Mouse (Mus musculus) large intestine, adult 2 months (tissue): Measurements from ENCODE around the gene Siah1a. TPM values are rescaled to one million over a fixed set of nuclear protein-coding genes. Genes with fewer than 3 reads are reported as not detected.
A peak's percentile ranks its signal among the peaks of the same experiment; 100 is the strongest.

Experiments
- DNase-seq: peaks from one replicate; pipeline ENCODE4 v3.0.0-alpha.2; 2012; ENCODE audit warnings: low read depth, low spot score
- WGBS: fragments of 180-500 bp; shearing (Covaris S2); methylation state at CpG from one replicate; pipeline ENCODE4 v1.1.7; 2018; 5-methylcytosine and 5-hydroxymethylcytosine counted together
- polyA plus RNA-seq: library from polyadenylated mRNA; depleted of rRNA; stranded (reverse); fragments of >200 nt; gene quantifications from 2 replicates; pipeline ENCODE4 v1.2.3, GENCODE M21; 2012; rRNA removed

Siah1a gene
- 14.5 and 18.2 TPM in 2 replicates for polyA plus RNA-seq

GRCm38 (mm10) chr8:86745221-86745934, at the start of gene Siah1a, which contains the start of gene Gm10638:
Gene Siah1a (minus strand): TSS chr8:86745934.
Gene Gm10638 (plus strand): TSS chr8:86745699.
- no peak for DNase-seq
- 1% methylated on average over 79 of the region's 88 CpGs for WGBS

- 72% methylated on average over 6 of the region's 6 CpGs for WGBS
- DNase-seq: no peak
Observed at GRCm38 (mm10) chr8:86794716-86795115, 49.0 kb upstream of the Siah1a start.

- 55% methylated on average over 6 of the region's 6 CpGs for WGBS
Observed at GRCm38 (mm10) chr8:86791542-86791941, 45.8 kb upstream of the Siah1a start.

GRCm38 (mm10) chr8:86789576-86789975, 43.8 kb upstream of the Siah1a start:
- 48% methylated on average over 1 of the region's 1 CpGs for WGBS
- no peak for DNase-seq

More at GRCm38 (mm10) chr8:86791542-86791941, 45.8 kb upstream of the Siah1a start:
- DNase-seq: no peak

- WGBS: 64% methylated on average over 12 of the region's 12 CpGs
- no peak for DNase-seq
Observed at GRCm38 (mm10) chr8:86787891-86788420, 42.2 kb upstream of the Siah1a start.

- DNase-seq: no peak
- WGBS: 63% methylated on average over 5 of the region's 5 CpGs
Observed at GRCm38 (mm10) chr8:86786498-86786897, 40.8 kb upstream of the Siah1a start.

GRCm38 (mm10) chr8:86781094-86781493, 35.4 kb upstream of the Siah1a start:
- WGBS: 94% methylated on average over 8 of the region's 8 CpGs
- no peak for DNase-seq

- no peak for DNase-seq
- 74% methylated on average over 8 of the region's 8 CpGs for WGBS
Observed at GRCm38 (mm10) chr8:86779207-86779606, 33.5 kb upstream of the Siah1a start.

- DNase-seq: no peak
Observed at GRCm38 (mm10) chr8:86769945-86770715, 24.4 kb upstream of the Siah1a start.

GRCm38 (mm10) chr8:86768499-86768898, 22.8 kb upstream of the Siah1a start:
- DNase-seq: peak; percentile 45
- WGBS: 37% methylated on average over 5 of the region's 5 CpGs

More at GRCm38 (mm10) chr8:86769945-86770715, 24.4 kb upstream of the Siah1a start:
- 79% methylated on average over 1 of the region's 1 CpGs for WGBS

- 57% methylated on average over 9 of the region's 9 CpGs for WGBS
- DNase-seq: no peak
Observed at GRCm38 (mm10) chr8:86766548-86767211, 20.9 kb upstream of the Siah1a start.

- no peak for DNase-seq
Observed at GRCm38 (mm10) chr8:86765669-86766068, 19.9 kb upstream of the Siah1a start.

GRCm38 (mm10) chr8:86765155-86765554, 19.4 kb upstream of the Siah1a start:
- DNase-seq: no peak
- 79% methylated on average over 10 of the region's 10 CpGs for WGBS

More at GRCm38 (mm10) chr8:86765669-86766068, 19.9 kb upstream of the Siah1a start:
- 71% methylated on average over 8 of the region's 8 CpGs for WGBS

GRCm38 (mm10) chr8:86762806-86763205, 17.1 kb upstream of the Siah1a start:
- 75% methylated on average over 5 of the region's 5 CpGs for WGBS
- DNase-seq: no peak

GRCm38 (mm10) chr8:86760746-86761145, 15.0 kb upstream of the Siah1a start:
- no peak for DNase-seq
- 42% methylated on average over 6 of the region's 6 CpGs for WGBS

GRCm38 (mm10) chr8:86759090-86759491, 13.4 kb upstream of the Siah1a start:
- 14% methylated on average over 4 of the region's 4 CpGs for WGBS
- DNase-seq: no peak

GRCm38 (mm10) chr8:86758651-86759050, 12.9 kb upstream of the Siah1a start:
- DNase-seq: no peak
- WGBS: 35% methylated on average over 3 of the region's 3 CpGs

- DNase-seq: no peak
- WGBS: 36% methylated on average over 23 of the region's 23 CpGs
Observed at GRCm38 (mm10) chr8:86756948-86757733, 11.4 kb upstream of the Siah1a start.

- DNase-seq: no peak
- 62% methylated on average over 2 of the region's 2 CpGs for WGBS
Observed at GRCm38 (mm10) chr8:86749842-86750241, 4.1 kb upstream of the Siah1a start.
